Mouse (Mus musculus) embryo, embryonic 10 days (tissue): ENCODE data around the gene Capn7.
A peak's percentile ranks its signal among the peaks of the same experiment; 100 is the strongest.

ENCODE experiments used
- DNase-seq: peaks from one replicate; pipeline ENCODE4 v3.0.0-alpha.2; 2015; ENCODE audit warnings: low spot score

The Capn7 gene

GRCm38 (mm10) chr14:31336369-31337155 lies at the start of gene Capn7:
Gene Capn7 (plus strand): TSS chr14:31336638.
- peak; percentile 99 for DNase-seq

GRCm38 (mm10) chr14:31313192-31313591 lies 23.2 kb upstream of the Capn7 start:
- no peak for DNase-seq

DNA sequence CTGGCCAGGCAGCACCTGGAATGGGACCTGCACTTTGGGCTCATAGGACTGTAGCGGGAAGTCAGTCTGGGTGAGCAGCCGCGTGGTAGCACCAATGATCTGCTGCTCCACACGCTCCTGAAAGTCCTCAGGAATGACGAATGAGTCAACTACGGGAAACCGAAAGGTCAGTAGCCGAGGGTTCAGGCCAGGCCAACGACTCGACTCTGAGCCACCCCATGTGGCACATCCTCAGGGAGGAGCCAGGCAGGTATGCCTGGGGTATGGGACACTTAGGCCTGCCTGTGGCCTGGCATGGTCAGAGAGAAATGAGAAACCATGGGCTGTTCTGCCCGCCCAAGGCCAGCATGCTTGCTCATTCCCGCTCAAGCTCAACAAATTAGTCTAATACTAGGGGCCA lies 19.8 kb upstream of the Capn7 start:
- no peak for DNase-seq

- DNase-seq = no peak
Measured at GRCm38 (mm10) chr14:31317754-31318153, 18.7 kb upstream of the Capn7 start.

- DNase-seq = no peak
Measured at GRCm38 (mm10) chr14:31319546-31319945, 16.9 kb upstream of the Capn7 start.

DNA sequence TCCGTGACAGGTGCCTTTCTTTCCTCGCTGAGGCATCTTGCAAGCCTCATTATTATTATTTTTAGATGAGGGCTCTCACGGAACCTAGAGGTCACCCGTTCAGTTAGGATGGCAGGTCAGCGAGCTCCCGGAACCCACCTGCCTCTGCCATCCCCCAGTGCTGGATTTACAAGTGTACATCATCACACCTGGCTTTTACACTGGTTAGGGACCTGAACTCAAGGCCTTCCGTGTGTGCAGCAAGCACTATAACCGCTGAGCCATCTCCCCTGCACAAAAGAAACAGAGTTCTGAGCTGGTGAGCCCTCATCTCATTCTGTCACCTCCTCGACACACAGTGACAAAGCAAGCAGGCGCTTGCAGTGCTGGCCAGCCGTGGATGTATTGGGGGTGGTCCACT lies 15.3 kb upstream of the Capn7 start:
- no peak for DNase-seq

- DNase-seq = no peak
Measured at GRCm38 (mm10) chr14:31322191-31322590, 14.2 kb upstream of the Capn7 start.

- no peak for DNase-seq
Measured at GRCm38 (mm10) chr14:31323189-31323588, 13.2 kb upstream of the Capn7 start.

GRCm38 (mm10) chr14:31323849-31324792 lies 12.3 kb upstream of the Capn7 start, which contains the start of gene Dnah1:
Gene Dnah1 (minus strand): TSS chr14:31323896.
- peak; percentile 56 for DNase-seq

GRCm38 (mm10) chr14:31324851-31325250 lies 11.6 kb upstream of the Capn7 start:
- DNase-seq = no peak

GRCm38 (mm10) chr14:31325551-31325950 lies 10.9 kb upstream of the Capn7 start:
- no peak for DNase-seq

GRCm38 (mm10) chr14:31326770-31327169 lies 9.7 kb upstream of the Capn7 start:
- no peak for DNase-seq

DNA sequence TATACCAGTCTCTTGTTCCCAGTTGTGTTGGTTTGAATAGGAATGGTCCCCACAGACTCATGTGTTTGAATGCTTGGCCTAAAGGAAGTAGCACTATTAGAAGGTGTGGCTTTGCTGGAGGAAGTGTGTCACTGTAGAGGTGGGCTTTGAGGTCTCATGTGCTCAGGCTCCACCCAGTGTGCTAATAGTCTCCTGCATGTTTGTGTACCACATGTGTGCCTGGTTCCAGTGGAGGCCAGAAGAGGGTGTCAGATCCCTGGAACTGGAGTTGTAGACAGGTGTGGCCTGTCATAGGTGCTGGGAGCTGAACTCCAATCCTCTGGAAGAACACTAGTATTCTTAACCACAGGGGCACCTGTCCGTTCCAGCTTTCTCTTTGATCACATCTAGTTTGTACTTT lies 9.2 kb upstream of the Capn7 start:
- DNase-seq = no peak

- no peak for DNase-seq
Measured at GRCm38 (mm10) chr14:31327681-31328080, 8.8 kb upstream of the Capn7 start.

GRCm38 (mm10) chr14:31329741-31330140 lies 6.7 kb upstream of the Capn7 start:
- no peak for DNase-seq

GRCm38 (mm10) chr14:31330957-31331356 lies 5.5 kb upstream of the Capn7 start:
- DNase-seq = no peak

GRCm38 (mm10) chr14:31335765-31336164 lies 673 bp upstream of the Capn7 start:
- DNase-seq = no peak

DNA sequence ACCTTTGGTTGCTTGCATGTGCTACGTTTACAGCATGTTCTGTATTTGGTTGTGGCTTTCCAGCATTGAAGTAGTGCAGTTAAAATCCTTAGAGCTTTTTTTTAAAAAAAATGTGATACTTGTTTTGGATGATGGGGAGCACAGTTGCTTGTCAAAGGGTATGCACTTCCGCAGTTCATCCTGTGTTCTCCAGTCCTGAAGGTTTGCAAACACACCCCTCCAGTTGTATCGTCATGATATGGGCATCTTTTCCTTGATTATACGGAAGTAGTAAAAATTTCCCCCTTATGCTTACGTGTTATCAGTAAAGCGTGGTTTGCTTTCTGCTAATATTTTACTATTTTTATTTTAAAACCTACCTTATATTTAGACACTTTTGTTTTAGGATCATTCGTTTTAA lies 968 bp downstream of the Capn7 start:
- no peak for DNase-seq

- no peak for DNase-seq
Measured at GRCm38 (mm10) chr14:31337947-31338346, 1.5 kb downstream of the Capn7 start.

DNA sequence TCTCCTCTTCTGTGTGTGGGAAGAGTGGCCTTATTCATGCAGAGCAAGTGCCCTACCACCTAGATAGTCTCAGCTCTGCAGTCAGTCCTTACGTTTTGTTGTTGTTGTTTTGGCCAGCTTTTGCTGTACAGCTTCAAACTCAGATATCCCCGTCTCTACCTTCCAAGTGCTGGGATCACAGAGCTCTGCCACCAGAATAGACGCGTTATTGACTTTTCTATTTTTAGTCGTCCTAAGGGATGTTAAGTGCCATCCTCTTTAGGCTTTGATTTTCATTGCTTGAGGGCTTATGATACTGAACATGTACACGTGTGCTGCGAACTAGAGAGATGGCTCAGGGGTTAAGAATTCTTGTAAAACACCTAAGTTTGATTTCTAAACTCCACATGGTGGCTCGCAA lies 6.8 kb downstream of the Capn7 start:
- DNase-seq = no peak

DNA sequence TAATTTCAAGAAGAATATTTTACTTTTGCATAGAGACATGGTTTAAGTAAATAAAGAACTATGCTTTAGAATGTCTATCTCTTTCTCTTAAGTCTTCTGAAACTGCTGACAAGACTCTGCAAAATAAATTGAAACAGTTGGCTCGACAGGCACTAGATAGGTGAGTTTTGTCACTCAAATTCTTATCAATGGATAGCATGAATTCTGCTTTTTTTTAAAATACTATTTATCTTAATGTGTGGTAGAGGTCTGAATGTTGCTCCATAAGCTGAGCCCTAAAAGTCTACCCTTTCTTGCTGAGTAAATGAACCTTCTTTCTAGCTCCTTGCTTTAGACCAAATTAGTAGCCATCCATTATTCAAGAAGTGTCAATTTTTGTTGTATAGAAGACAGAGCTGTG lies 8.9 kb downstream of the Capn7 start:
- no peak for DNase-seq

GRCm38 (mm10) chr14:31362236-31362635 lies 25.8 kb downstream of the Capn7 start:
- DNase-seq = no peak

DNA sequence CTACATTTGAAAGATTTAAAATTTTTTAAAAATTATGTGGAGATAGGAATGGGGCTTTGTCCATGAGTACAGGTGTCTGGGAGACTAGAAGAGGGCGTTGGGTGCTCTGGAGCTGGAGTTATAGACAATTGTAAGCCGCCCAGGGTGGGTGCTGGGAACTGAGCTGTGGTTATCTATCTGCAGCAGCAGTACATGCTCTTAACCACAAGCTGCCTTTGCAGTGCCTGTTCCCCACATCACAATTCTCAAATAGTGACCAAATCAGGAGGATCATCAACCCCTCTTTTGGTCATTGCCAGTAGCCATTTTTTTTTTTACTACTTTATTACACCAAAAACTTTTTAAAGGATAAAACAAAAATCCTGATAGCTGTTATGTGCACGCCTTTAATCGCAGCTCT lies 28.2 kb downstream of the Capn7 start:
- DNase-seq = no peak
